Mouse (Mus musculus) yolk sac, embryonic 10.5 days (tissue): ENCODE data around the gene Dlg2.

Source experiments
- DNase-seq: peaks from one replicate; pipeline ENCODE4 v3.0.0-alpha.2; 2017; ENCODE audit warnings: low spot score

Dlg2 gene

DNA sequence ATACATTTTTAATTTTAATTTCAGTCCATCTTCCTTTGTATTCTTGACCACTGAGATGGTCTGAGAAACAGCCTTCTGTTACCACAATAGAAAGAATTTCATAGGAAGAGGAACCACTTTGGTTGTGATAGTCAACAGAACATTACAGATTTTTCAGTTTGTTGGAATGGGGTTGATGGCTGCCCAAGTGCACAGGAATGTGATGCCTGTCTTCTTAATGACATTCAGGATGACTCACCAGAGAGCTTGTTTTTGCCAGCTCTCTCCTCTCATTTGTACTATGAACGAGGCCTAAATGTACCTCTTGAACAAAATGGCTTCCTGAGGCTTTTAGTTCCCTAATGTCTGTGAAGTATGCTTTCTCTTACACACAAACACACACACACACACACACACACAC, 1107.1 kb downstream of the Dlg2 start:
- DNase-seq = no peak

DNA sequence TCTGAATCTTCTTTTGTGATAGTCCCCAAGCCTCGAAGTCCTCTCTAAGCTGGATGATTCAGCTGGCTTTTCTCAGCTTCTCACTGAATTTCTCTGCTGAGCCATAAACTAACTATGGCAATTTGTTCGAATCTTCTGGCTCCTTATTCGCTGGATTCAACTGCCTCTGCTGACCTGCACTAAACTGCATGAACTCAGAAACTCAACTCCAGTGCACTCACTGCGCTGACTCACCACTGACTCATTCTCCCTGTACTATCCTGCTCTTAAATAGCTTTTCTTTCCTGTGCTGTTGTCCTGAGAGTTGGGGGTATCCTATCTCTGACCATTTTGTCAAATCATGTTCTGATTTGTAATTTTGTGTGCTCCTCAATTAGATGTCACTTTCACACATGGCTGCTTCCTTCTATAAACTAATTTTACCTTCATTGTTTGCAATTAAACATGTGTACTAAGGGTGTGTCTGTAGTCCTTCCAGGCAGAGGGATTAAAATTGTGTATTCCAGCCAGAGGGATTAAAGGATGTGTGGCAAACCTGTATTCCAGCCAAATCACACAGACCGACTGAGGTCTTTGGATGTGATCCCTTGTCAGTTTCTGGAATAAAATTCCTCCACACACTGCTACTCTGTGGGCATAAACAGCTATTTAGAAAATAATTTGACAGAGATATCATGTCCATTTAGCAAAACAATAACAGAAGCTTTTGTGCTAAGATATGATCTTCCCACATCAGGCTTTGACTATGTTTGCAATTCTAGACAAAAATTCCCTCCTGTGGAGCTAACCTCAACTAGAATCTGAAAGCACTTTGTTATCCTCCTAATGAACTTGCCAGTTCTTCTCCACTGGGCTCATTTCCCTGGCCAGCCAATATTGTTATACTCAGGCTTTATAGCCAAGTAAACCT, 1115.0 kb downstream of the Dlg2 start:
- DNase-seq = no peak

GRCm38 (mm10) chr7:91598549-91598948, 1122.1 kb downstream of the Dlg2 start:
- DNase-seq = no peak

GRCm38 (mm10) chr7:91601307-91601706, 1124.8 kb downstream of the Dlg2 start:
- no peak for DNase-seq

DNA sequence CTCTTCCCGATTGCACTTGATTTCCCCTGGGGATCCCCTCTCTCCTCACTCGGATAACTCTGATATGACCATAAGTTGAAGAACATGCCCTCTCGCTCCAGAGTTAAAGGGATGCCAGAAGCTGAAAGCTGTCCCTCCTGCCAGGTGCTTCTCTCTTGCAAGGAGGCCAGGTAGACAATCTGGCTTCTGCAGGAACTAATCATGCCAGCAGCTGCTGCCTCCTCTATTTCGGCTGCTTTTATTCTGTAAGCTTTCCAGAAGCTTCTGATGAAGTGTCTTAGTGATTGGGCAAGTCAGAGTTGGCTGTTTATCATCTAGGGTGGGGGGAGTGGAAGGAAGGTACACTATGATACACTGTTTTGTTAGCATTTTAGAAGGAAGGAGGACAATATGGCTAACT, 1127.1 kb downstream of the Dlg2 start:
- no peak for DNase-seq

- no peak for DNase-seq
Measured at GRCm38 (mm10) chr7:91653033-91653432, 1176.6 kb downstream of the Dlg2 start.

- DNase-seq = no peak
Measured at GRCm38 (mm10) chr7:91659498-91659897, 1183.0 kb downstream of the Dlg2 start.

GRCm38 (mm10) chr7:91672236-91673017, 1196.0 kb downstream of the Dlg2 start:
- DNase-seq = no peak

DNA sequence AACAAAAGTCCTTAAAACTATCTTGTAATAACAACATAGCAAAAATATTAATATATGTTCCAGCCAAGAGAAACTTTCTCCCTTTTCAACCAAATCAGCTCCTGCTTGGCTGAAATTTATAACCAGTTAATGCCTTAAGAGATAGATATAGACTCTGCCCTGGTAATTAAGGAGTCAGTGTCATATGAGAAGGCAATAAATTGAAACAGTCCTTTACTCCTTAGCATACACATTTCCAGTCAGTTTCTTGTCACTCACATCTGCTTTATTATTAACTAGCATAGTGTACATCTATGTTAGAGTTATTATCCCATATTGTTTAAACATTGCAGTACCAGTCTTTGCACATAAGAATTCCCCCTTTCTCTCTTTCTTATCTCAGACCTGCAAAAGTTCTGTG, 1197.9 kb downstream of the Dlg2 start:
- DNase-seq = no peak

DNA sequence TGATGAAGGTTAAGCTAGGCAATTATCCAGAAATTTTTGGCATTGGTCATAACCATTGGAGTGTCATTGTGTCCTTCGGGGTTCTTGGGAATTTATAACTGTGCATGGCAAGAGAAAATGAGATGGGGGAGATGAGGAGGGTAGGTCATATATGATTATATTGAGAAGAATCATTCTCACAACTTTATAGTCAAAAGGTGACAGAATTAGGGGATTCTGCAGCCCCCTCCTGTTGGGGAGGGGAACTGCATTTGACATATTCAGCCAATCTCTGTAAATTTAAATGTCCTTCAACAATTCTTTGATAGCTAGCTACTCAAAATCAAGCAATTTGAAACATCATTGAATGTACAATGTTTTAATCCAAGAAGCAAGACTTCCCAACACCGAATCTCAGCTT, 1201.5 kb downstream of the Dlg2 start:
- no peak for DNase-seq

- DNase-seq = no peak
Measured at GRCm38 (mm10) chr7:91687930-91688329, 1211.5 kb downstream of the Dlg2 start.

- DNase-seq = no peak
Measured at GRCm38 (mm10) chr7:91689829-91690228, 1213.4 kb downstream of the Dlg2 start.

DNA sequence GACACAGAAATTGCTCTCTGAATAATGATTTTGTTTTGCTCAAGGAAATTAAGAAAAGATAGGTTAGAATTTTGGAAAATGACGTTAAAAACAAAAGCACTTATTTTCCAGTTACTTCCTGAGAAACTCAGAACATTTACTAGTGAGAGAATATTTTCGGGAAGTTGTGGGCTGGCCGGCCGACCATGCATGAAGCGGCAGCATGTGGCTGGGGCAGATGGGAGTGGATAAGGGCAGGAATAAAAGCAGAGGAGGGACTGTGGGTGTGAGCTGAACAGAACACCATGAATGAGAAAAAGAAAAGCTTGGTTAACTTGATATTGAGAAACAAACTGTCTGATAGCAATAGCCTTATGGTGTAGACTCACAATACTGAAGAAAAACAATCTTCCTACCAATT, 1233.4 kb downstream of the Dlg2 start:
- no peak for DNase-seq

DNA sequence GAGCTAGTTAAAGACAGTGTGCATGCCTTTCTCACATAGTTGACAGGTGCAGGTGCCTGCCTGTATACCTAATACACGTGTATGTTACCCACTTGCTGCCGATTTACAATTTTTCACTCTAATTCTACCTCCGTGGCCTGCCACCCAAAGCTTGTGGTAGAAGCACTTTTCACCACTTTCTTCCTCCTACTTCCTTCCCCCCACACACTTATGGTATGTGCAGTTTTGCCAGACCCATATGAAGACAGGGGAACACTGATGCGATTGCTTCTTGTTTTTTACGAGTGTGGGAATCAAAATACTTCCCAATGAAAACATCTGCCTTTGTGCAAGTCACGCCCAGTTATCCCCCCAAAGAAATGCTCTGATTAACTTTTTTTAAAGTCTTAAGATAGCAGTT, 1234.7 kb downstream of the Dlg2 start:
- no peak for DNase-seq

DNA sequence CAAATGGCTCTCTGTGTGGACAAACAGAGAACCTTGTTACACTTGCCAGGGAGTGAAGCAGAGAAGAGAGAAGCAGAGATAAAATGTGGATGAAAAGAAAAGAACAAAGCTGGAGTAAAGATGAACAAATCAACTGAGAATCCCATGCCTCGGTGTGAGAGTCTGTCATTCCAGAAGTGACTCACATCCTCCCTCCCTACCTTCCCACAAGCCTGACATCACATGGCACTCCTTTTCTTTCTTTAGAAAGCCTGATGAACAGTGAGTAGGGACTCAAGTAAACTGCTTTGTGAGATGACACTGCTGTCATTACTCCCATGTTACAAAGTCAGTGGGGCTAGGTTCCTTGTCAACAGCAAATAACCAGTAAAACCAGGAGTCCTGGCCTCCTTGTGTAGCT, 1239.3 kb downstream of the Dlg2 start:
- DNase-seq = no peak

DNA sequence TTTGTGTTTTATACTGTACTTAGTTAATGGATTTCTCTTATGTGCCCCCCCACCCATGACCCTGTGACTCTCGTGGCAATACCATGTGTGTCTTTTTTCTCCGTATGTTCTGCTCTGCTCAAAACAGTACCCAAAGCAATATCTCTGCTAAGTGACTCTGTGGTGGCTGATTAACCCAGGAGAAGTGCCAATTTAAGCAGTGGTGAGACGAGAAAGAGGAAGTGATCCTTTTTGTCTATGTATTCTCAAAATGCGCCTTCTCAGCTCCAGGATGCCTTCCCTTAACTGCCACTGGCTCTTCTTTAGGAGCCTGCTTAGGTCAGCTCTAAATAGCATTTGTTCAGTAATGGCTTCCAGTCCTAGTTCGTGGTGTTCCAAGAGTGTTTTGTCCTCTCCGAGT, 1240.2 kb downstream of the Dlg2 start:
- no peak for DNase-seq

- no peak for DNase-seq
Measured at GRCm38 (mm10) chr7:91720318-91720717, 1243.8 kb downstream of the Dlg2 start.

DNA sequence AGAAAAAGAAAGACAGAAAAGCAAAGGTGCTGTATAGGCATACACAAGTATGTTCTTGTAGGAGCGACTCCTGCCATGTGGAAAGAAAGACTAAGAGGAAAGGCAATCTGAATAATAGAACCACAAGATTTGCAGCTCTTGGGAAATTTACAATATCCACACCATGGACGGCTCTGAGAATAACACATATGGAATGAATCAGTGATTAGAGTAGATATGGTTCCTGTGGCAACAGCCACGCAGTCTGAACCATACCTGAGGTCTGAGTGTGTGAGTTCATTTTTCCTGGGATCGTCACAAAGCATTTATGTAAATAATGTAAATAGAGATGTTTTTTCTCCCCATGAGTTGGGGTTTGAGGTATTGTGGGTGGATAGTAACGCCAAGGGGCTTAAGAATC, 1247.9 kb downstream of the Dlg2 start:
- no peak for DNase-seq

DNA sequence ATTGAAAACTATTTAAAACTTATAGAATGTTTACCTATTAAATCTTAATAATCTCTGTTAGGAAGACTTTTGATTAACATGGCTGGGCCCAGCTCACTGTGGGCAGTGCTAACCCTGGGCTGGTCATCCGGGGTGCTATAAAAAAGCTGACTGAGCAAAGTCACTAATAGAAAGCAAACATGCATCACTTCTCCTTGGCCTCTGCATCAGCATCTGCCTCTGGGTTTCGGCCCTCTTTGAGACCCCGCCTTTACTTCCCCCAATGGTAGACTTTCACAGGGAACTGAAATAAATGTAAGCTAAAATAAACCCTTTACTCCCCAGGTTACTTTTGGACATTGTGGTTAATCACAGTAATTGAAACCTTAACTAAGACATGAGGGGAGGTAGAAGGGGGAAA, 1264.3 kb downstream of the Dlg2 start:
- DNase-seq = no peak

DNA sequence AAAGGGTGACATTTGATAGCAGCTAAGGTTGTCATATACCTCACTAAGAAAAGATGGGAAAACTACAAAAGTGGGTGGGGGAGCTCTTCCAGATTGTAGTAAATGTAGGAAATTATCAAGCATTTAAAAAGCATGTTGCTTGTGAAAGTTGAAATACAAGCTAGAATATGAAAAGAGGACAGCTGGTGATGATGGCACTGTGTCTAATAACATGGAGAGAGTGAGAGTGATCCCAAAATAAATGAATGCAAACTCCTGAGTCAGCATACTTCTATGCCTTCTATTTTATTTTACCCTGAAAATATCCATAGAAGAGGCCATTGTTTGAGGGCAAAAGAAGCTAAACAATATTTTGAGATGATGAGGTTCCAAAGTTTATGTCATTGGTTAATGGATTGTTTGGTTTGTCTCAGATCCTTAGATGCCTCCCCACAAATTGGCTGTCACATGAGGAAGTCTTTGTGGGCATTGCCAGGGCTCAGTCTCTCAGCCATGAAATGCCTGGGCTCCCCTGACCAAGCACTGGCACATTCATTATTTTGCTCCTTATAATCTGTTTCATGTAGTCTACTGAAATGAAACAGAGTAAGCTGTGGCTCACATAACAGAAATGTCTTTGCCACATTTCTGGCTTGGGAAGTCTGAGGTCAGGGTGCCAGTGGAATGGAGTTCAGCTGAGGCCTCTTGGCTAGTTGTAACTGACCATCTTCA, 1276.8 kb downstream of the Dlg2 start:
- DNase-seq = no peak

- no peak for DNase-seq
Measured at GRCm38 (mm10) chr7:91767648-91768047, 1291.2 kb downstream of the Dlg2 start.

DNA sequence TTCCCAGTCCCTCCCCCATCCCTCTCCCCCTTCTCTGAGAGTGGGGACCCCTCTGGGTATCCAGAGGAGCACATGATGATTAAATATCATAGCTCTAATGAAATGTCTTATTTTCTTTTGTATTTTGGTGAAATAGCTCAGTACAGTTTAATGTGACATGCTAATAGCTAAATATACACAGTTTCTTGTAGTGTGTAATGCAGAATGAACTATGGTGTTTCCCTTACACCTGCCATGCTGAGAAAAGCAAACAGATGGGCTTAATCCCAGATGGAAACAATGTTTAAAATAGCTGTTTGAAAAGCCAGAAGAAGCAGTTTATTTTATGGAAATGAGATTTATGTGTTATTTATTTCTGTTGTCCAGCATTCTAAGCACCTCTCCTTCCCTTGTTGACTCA, 1302.2 kb downstream of the Dlg2 start:
- DNase-seq = no peak

DNA sequence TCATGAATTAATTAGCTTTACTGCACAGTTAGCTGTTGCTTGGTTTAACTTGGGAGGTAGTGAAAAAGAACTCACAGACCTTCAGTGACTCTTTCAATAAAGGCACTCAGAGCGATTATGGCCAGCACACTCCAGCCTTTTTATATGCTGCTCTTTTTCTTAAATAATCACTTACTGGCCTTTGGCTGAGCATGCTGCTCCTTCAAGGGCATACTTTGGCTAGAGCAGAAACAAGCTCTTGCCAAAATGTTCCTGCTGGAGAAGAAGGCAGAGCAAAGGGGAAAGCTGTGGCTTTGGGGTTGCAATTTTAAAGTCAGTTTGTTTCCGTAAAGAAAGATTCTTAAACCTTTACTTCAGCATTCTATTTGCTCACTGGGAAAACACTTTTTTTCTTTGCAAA, 1308.1 kb downstream of the Dlg2 start:
- no peak for DNase-seq
